Mouse (Mus musculus): Measurements from ENCODE around the gene Ak3.
"Not testable (repeated sequence)": the region's sequence is repeated elsewhere in the genome, so short reads cannot be mapped to it uniquely, and the experiment has no call there.

- TF ChIP-seq TCF3, POLR2A (IDR thresholded peaks at IDR 0.05; ENCODE audit: insufficient read length, low read depth): not testable (repeated sequence)
Observed at GRCm38 (mm10) chr19:29000321-29000720, 47.4 kb downstream of the Ak3 start.
